8 mouse cellular contexts compared by ENCODE assay signal in the genomic region with DNA sequence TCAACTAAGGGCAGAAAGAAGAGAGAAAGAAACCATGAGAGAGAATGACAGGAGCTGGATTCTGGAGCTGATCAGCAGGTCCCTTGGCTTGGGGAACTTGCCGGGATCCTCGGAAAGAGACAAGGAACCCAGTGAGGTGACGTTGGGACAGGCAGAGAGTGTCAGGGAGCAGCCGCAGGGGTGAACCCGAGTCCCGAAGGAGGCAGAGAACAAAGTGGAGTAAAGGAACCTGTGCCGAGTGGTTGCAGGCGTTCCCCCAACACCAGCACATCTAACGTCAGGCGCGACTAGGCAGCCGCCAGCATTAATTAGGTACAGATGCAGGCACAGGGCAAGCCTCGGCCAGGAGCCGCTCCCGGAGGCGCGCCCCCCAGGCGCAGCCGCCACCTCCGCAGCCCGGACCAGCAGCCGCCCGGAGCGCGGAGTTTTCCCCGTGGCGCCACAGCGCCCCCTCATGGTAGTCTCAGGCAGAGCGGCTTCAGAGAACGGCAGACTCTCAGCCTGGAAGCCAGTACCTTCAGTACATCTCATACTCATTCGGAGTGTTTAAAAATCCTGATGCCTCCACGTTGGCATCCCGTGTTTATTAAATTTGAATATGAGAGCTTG. TPM values are rescaled to one million over a fixed set of nuclear protein-coding genes. Genes with fewer than 3 reads are reported as not detected.
DNase-seq lines count a peak whose midpoint lies in the region; ATAC-seq and TF ChIP-seq lines count a peak whose summit lies in the region.

No protein-coding gene starts in this region.

- H3K36me3 ChIP-seq in C2C12 (ENCODE audit: control insufficient read depth, insufficient read depth), result no peaks in the 10 kb centered on the region
- no peaks in the 10 kb centered on the region for H3K36me3 ChIP-seq in heart, embryonic 12.5 days
- no peaks in the 10 kb centered on the region for H3K36me3 ChIP-seq in kidney, postnatal 0 days (ENCODE audit: insufficient read depth, low read length)
- H3K36me3 ChIP-seq in liver, embryonic 12.5 days, result no peaks in the 10 kb centered on the region
- no peaks in the 10 kb centered on the region for H3K36me3 ChIP-seq in stomach, embryonic 14.5 days (ENCODE audit: control insufficient read depth, insufficient read depth, low read length)

- H3K9ac ChIP-seq in heart, embryonic 12.5 days, result peak overlapping the region; percentile 57
- no peak overlapping the region for H3K9ac ChIP-seq in kidney, postnatal 0 days (ENCODE audit: low read depth, low read length)
- peak overlapping the region; percentile 54 for H3K9ac ChIP-seq in liver, embryonic 12.5 days
- H3K9ac ChIP-seq in stomach, embryonic 14.5 days (replicated peaks; ENCODE audit: low read depth, low read length), result no peak overlapping the region; the same call in 1 of the 2 replicates

- WGBS in heart, embryonic 12.5 days, result under 1% methylated on average over 33 of the region's 33 CpGs
- 1% methylated on average over 33 of the region's 33 CpGs for WGBS in kidney, postnatal 0 days
- 2% methylated on average over 33 of the region's 33 CpGs for WGBS in liver, embryonic 12.5 days (ENCODE audit: insufficient replicate concordance)
- 1% methylated on average over 33 of the region's 33 CpGs for WGBS in stomach, embryonic 14.5 days

- peak overlapping the region; percentile 85 for H3K4me2 ChIP-seq in heart, embryonic 12.5 days
- H3K4me2 ChIP-seq in kidney, postnatal 0 days (ENCODE audit: low read length), result peak overlapping the region; percentile 64
- peak overlapping the region; percentile 66 for H3K4me2 ChIP-seq in liver, embryonic 12.5 days
- peak overlapping the region; percentile 78 for H3K4me2 ChIP-seq in stomach, embryonic 14.5 days (replicated peaks; ENCODE audit: low read depth, low read length)

- 0 out of 2 replicates have a peak, but pooled peaks have one; percentile 55 for ATAC-seq in erythroblast, adult 5-6 weeks (replicated peaks; ENCODE audit: low FRiP score, poor library complexity, severe bottlenecking)
- peak; percentile 72 for ATAC-seq in heart, embryonic 12.5 days (ENCODE audit: insufficient number of reproducible peaks, low FRiP score)
- ATAC-seq in kidney, postnatal 0 days (replicated peaks; ENCODE audit: low FRiP score, low read depth), result peak; percentile 84
- 0 out of 2 replicates have a peak, but pooled peaks have one; percentile 22 for ATAC-seq in liver, embryonic 12.5 days
- ATAC-seq in stomach, embryonic 14.5 days (ENCODE audit: insufficient number of reproducible peaks, insufficient read depth, low FRiP score, low read depth), result peak; percentile 70

- no peaks in the 10 kb centered on the region for H3K79me3 ChIP-seq in C2C12 (ENCODE audit: low read depth)

- H3K27ac ChIP-seq in heart, embryonic 12.5 days (ENCODE audit: poor library complexity, severe bottlenecking), result 0 out of 2 replicates have a peak overlapping the region, but pooled peaks have one; percentile 7
- no peak overlapping the region for H3K27ac ChIP-seq in kidney, postnatal 0 days
- H3K27ac ChIP-seq in liver, embryonic 12.5 days, result no peak overlapping the region
- peak overlapping the region; percentile 48 for H3K27ac ChIP-seq in stomach, embryonic 14.5 days (ENCODE audit: low read length)

- H3K9me3 ChIP-seq in heart, embryonic 12.5 days (replicated peaks), result no peaks in the 10 kb centered on the region
- H3K9me3 ChIP-seq in kidney, postnatal 0 days (replicated peaks; ENCODE audit: low read length), result no peaks in the 10 kb centered on the region
- no peaks in the 10 kb centered on the region for H3K9me3 ChIP-seq in liver, embryonic 12.5 days (replicated peaks)
- no peaks in the 10 kb centered on the region for H3K9me3 ChIP-seq in stomach, embryonic 14.5 days (ENCODE audit: control insufficient read depth, low read depth, low read length)

- peak; percentile 76 for DNase-seq in brain, adult 2 months (ENCODE audit: low read depth, low spot score)
- peak; percentile 86 for DNase-seq in kidney, postnatal 0 days (ENCODE audit: low spot score)
- DNase-seq in natural killer cell, adult 2 months (ENCODE audit: low spot score in 2 of 2), result peak; percentile 60 to 76

- H3ac ChIP-seq in C2C12 (ENCODE audit: control insufficient read depth, insufficient read length, low read depth), result peak overlapping the region; percentile 76

- H3K79me2 ChIP-seq in C2C12 (ENCODE audit: control insufficient read depth, insufficient read depth), result no peaks in the 10 kb centered on the region

- peak; percentile 90 for TF ChIP-seq CTCF in C2C12 (IDR thresholded peaks at IDR 0.05; ENCODE audit: control insufficient read depth, insufficient read depth, insufficient read length)
- TF ChIP-seq CTCF in kidney, postnatal 0 days (IDR thresholded peaks at IDR 0.05; ENCODE audit: low read depth), result peak; percentile 96

- peaks cover 15% of the 10 kb centered on the region for H3K4me1 ChIP-seq in heart, embryonic 12.5 days (replicated peaks)
- H3K4me1 ChIP-seq in kidney, postnatal 0 days (replicated peaks; ENCODE audit: insufficient read depth, low read length), result no peaks in the 10 kb centered on the region; the same call in 1 of the 2 replicates
- peaks cover 13% of the 10 kb centered on the region for H3K4me1 ChIP-seq in liver, embryonic 12.5 days
- peaks cover 30% of the 10 kb centered on the region for H3K4me1 ChIP-seq in stomach, embryonic 14.5 days (ENCODE audit: control insufficient read depth, insufficient read depth, low read length)

- peak overlapping the region; percentile 12 for H3K4me3 ChIP-seq in C2C12 (ENCODE audit: insufficient read depth, poor library complexity, severe bottlenecking)
- H3K4me3 ChIP-seq in heart, embryonic 12.5 days, result peak overlapping the region; percentile 46
- H3K4me3 ChIP-seq in kidney, postnatal 0 days (replicated peaks; ENCODE audit: low read depth, low read length), result peak overlapping the region; percentile 35
- peak overlapping the region; percentile 37 for H3K4me3 ChIP-seq in liver, embryonic 12.5 days
- peak overlapping the region; percentile 31 for H3K4me3 ChIP-seq in stomach, embryonic 14.5 days (ENCODE audit: low read depth, low read length)

- no peaks in the 10 kb centered on the region for H3K27me3 ChIP-seq in C2C12 (ENCODE audit: control insufficient read depth, insufficient read depth, insufficient read length)
- peaks cover 80% of the 10 kb centered on the region for H3K27me3 ChIP-seq in heart, embryonic 12.5 days (replicated peaks)
- 0 out of 2 replicates have a peak, but pooled peaks cover 7% of the 10 kb centered on the region for H3K27me3 ChIP-seq in kidney, postnatal 0 days (ENCODE audit: insufficient read depth, low read length)
- H3K27me3 ChIP-seq in liver, embryonic 12.5 days (replicated peaks), result peaks cover 70% of the 10 kb centered on the region
- no peaks in the 10 kb centered on the region for H3K27me3 ChIP-seq in stomach, embryonic 14.5 days (ENCODE audit: control insufficient read depth, insufficient read depth, low read length)

TF ChIP-seq in C2C12, 6 proteins besides CTCF, POLR2A, EP300 and RAD21:
- TF ChIP-seq USF1 (IDR thresholded peaks at IDR 0.05; ENCODE audit: low read depth) (no peak), MYOG (IDR thresholded peaks at IDR 0.05; ENCODE audit: control insufficient read depth, extremely low read depth, insufficient read length) (no peak), MAX (IDR thresholded peaks at IDR 0.05) (peak; percentile 48)

RNA-seq across cellular contexts. Expression of a gene that starts 31.1 kb away (rescaled TPM):
- polyA plus RNA-seq in C2C12 (2012; fragmentation: generic; extraction: Trizol), result 0.01 TPM
- not detected in 2 replicates for total RNA-seq in erythroblast, adult 5-6 weeks (2015; ENCODE audit: low replicate concordance)
- not detected in 2 replicates for total RNA-seq in erythroblast, adult 5-6 weeks (2017; ENCODE audit: low replicate concordance)
- polyA plus RNA-seq in heart, embryonic 12.5 days (2016; fragmentation: Nextera tagmentation; extraction: Ambion mirVana), result not detected in 2 replicates
- polyA plus RNA-seq in kidney, postnatal 0 days (2015; fragmentation: Nextera tagmentation; extraction: Ambion mirVana), result not detected in 2 replicates
- polyA plus RNA-seq in liver, embryonic 12.5 days (2016; fragmentation: Nextera tagmentation; extraction: Ambion mirVana), result 1.5 and 1.6 TPM in 2 replicates
- polyA plus RNA-seq in stomach, embryonic 14.5 days (2014; fragmentation: Nextera tagmentation; extraction: Ambion mirVana), result not detected in 2 replicates

RNA-seq across cellular contexts. Expression of a gene that starts 46.9 kb away (rescaled TPM):
- 0.26 TPM for polyA plus RNA-seq in C2C12 (2012; fragmentation: generic; extraction: Trizol)
- total RNA-seq in erythroblast, adult 5-6 weeks (2015; ENCODE audit: low replicate concordance), result not detected in 2 replicates
- 0.09 TPM in 1 of 2 replicates, not detected in the other for total RNA-seq in erythroblast, adult 5-6 weeks (2017; ENCODE audit: low replicate concordance)
- polyA plus RNA-seq in heart, embryonic 12.5 days (2016; fragmentation: Nextera tagmentation; extraction: Ambion mirVana), result 0.46 and 0.81 TPM in 2 replicates
- 0.78 and 0.84 TPM in 2 replicates for polyA plus RNA-seq in kidney, postnatal 0 days (2015; fragmentation: Nextera tagmentation; extraction: Ambion mirVana)
- polyA plus RNA-seq in liver, embryonic 12.5 days (2016; fragmentation: Nextera tagmentation; extraction: Ambion mirVana), result 0.02 TPM in 1 of 2 replicates, not detected in the other
- 0.52 and 0.55 TPM in 2 replicates for polyA plus RNA-seq in stomach, embryonic 14.5 days (2014; fragmentation: Nextera tagmentation; extraction: Ambion mirVana)

Comparison
In these comparisons a context has a peak if more than half of its experiments do, and no peak if none do; other contexts are left out.
1. ATAC-seq: peak in every context shown above with its lines; median percentile 84 in kidney, postnatal 0 days; 72 in heart, embryonic 12.5 days; 70 in stomach, embryonic 14.5 days; 55 in erythroblast, adult 5-6 weeks; 22 in liver, embryonic 12.5 days.
2. H3K27ac ChIP-seq: peak in heart, embryonic 12.5 days (single experiment) and stomach, embryonic 14.5 days (single experiment); none in kidney, postnatal 0 days (single experiment) and liver, embryonic 12.5 days (single experiment).
3. H3K9ac ChIP-seq: peak in heart, embryonic 12.5 days (single experiment) and liver, embryonic 12.5 days (single experiment); none in kidney, postnatal 0 days (single experiment) and stomach, embryonic 14.5 days (single experiment).
4. Peak in every context shown above with its lines, with median percentiles within 50 percentile points of each other: H3K4me3 ChIP-seq, DNase-seq and H3K4me2 ChIP-seq.